Mouse (Mus musculus) WW6 (cell line): ENCODE data around the gene Gm45015.
"Not testable (repeated sequence)": the region's sequence is repeated elsewhere in the genome, so short reads cannot be mapped to it uniquely, and the experiment has no call there.

ENCODE experiments used
- DNase-seq: peaks from one replicate; pipeline ENCODE4 v3.0.0-alpha.2; 2013; ENCODE audit warnings: low read depth, low spot score

The Gm45015 gene

DNA sequence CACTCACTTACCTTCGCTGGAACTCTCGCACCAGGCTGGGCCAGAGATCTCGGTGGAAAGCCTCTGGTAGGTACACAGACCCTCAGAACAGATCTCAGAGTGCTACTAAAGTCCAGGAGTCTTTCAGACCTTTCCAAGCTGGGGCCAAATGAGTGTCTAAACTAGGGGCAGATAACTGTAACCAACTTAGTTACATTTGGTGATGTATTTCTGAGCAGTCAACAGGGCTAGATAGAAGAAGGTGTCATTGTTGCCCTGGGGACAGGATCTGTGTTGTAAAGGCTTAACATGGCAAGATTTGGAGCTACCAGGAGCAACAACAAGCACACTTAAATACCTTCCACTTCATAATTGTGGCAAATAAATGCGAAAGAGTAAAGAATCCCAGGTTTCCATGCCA lies at the start of gene Gm45015:
Gene Gm45015 (minus strand): TSS at position 101 of the 400 bp plus-strand sequence.
- no peak for DNase-seq

DNA sequence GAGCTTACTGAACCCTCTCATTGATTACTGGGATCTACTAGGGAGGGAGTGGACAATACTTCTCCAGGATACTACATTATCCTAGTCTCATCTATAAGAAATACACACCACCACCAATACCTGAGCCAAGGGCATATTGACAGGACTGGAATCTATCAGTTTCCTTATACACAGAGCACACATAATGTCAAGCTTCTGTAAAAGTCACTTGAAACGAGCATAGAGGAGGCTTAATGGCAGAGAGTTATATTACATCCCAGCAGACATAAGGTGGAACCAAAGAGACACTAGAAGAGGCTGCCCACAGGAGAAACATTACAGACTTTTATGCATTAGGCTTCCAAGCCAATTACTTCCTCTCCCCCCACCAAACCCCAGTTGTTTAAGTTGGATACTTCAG lies 48.3 kb upstream of the Gm45015 start:
- DNase-seq: no peak

DNA sequence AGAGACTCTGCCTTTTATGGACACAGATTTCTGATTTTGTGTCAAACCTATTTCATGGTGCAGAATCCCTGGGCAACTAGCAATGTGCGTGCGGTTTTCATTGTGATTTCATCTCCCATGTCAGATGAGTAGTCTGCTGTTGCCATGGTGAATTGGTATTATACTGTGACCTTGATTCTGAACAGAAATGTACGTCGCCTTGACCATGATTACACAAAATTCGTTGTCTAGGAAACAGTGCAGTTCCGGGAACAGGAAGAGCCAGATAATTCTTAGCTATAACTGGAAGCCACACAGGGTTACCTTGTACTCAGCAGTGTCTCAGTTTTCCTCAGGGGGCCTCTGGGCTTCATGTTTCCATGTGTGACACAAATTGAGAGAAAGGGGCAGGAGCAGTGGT lies 47.8 kb upstream of the Gm45015 start:
- DNase-seq: no peak

DNA sequence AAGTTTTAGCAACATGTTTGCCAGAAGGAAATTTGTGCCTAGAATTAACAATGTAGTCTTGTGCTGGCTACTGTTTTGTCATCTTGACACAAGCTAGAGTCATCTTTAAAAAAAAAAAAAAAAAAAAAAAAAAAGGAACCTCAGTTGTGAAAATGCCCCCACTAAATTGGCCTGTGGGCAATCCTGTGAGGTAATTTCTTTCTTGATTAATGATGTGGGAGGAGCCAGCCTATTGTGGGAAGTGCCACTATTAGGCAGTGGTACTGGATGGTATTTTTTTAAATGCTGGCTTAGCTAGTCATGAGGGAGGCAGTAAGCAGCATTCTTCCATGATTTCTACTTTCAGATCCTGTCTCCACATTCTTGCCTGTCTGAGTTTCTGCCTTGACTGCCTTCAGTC lies 26.7 kb upstream of the Gm45015 start:
- no peak for DNase-seq

DNA sequence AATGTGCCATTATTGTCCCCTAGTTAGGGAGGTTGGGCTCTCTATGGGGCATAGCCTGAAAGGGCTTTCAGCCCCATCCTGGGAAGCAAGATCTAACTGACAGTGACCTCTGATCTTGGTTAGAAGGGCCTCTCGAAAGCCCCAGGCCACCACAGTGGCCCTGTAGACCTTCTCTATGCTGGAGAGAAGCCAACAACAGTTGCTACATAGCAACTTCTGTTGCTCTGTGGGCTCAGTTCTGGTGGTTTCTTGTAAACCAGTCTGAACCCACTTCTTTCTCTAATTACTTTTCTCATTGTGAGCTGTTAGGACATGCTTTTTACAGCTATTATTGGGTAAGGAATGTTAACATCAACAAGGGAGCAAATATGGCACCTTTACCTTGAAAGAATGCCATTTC lies 20.1 kb upstream of the Gm45015 start:
- no peak for DNase-seq

DNA sequence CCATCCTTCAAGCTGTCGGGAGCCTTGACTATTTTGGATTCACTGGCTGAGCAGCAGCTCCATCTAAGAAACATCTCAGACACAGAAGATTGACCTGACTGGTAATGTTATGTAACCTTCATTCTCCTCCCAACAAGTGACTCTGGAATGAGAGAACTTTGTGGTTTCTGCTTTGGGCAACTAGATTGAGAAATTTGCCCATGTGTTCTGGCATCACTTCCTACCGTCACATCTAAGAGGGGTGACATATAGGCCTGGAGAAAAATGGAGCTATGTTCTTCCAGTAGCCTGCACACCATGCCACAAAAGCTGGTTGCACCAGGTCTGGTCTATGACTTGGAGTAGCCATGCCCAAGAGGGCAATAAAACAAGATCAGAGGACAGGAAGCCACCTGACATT lies 19.5 kb upstream of the Gm45015 start:
- DNase-seq: no peak

DNA sequence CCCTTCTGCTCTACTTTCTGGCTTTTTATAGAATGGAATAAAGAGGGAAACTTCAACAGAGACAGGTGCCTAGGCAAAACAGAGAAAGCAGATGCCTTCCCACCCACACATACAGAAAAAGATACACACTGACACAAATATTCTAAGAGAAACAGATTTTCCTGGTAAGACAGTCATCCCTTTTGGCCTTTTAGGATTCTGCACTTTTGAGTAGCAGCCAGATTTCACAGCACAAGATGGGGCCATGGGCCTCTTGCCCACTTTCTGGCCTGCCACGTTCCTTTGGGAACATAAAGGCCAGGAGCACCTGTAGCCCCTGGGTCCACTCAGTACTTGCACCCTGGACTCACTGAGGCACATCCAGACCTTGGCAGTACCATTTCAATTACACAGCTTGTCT lies 7.7 kb upstream of the Gm45015 start:
- no peak for DNase-seq

DNA sequence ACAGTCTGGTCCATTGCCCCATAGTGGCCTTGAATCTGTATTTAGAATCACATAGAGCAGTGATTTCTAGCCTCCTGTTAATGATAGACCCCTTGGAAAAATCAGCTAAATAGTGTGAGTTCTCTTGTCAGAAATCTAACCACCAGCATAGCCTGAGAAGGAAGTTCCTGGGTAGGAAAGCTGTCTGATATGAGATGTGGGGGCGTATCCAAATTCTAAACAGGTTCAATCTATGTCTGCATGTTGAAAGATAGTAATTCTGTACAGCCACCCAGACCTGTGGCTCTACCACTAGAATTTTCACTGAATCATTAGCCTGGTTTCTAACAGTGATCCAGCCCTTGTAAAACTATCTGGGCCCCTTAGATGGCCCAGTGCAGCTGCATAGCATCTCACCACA lies 7.2 kb upstream of the Gm45015 start:
- no peak for DNase-seq

DNA sequence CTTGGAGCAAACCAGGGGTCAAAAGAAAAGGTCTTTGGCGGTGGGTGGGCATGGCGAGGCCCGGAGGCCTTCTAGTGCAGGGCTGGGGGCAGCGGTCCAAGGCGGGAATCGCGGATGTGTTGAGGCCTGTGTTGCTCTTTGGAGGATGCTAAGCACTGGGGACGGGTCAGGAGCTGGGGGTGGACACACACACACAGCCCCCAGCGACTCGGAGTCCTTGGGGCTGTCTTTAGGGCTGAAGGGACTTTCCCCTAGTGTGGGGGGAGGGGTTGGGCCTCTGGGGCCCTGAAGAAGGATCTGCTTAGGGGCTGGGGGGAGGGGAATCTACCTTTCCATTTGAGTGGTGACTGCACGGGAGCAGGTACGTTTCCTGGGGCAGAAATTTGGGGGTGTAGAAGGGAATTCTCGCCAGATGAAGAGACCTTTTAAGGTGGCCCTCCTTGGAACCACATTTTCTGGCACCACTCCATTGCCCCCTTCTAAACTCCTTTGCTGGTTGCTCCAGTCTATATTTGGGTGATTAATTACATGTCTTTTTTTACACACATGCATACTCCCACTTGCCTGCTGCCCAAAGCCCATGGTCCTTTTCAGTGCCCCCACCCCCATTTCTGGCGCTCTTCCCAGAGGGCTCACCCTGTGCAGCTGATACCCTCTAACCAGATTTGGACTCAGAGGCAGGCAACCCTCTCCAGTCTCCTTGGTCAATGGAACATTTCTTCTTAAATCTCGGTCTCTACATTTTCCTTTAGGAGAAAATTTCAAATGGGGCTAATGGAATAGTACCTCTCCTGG lies 6.5 kb upstream of the Gm45015 start:
- DNase-seq: no peak

DNA sequence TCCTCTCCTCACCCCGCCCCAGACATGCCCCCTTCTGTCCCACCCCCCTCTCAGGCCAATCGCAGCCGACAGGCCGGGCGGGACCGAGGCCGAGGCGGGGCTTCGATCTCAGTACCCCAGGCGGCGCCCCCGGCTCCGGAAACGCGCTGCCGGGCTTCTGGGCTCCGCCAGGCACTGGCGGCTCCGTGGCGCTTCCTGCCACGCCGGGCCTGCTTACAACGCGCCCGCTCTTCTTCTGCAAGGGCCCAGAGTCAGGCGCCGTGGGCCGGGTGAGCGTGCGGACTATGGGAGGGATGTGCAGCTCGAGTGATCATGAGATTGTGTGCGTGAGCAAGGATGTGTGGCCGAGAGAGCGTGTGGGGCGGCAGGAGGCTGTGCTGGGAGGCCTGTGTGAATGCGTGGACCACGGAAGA lies 5.8 kb upstream of the Gm45015 start, which contains the start of gene Zfp275:
Gene Zfp275 (plus strand): TSS at position 139 of the 413 bp plus-strand sequence.
- peak; percentile 47 for DNase-seq

DNA sequence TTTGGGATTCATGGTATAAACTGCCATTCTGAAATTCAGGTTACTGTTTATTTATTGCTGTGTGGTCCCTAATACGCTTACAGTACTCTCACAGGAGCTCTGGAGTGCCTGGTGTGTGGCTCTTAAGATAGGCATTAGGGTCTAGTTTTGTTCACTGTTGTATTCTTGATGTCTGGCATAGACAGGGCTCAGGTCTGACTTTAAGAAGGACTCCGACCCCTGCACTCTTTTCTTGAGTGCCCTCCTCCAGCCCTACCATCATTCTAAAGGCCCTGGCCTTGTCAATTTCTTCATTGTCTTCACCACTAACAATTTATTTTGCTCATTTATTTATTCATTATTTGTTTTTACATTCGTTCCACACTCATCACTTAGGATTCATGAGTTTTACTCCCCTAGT lies 5.4 kb upstream of the Gm45015 start:
- no peak for DNase-seq

DNA sequence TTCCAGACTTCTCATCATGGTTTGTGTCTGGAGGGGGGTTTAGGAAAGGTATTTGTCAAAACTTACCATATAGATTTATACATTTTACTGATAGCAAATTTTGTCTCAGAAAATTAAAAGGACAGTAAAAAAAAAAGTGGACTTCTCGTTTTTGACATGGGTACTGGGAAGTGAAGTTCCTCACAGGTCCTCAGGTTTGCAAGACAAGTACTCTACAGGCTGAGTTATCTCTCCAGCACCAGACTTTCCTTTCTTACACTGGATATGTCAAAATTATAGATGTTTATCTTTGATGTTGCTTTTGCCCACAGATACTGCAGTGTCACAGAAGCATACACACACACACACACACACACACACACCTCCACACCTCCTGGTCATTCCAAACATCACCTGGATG lies 4.8 kb upstream of the Gm45015 start:
- DNase-seq: no peak

DNA sequence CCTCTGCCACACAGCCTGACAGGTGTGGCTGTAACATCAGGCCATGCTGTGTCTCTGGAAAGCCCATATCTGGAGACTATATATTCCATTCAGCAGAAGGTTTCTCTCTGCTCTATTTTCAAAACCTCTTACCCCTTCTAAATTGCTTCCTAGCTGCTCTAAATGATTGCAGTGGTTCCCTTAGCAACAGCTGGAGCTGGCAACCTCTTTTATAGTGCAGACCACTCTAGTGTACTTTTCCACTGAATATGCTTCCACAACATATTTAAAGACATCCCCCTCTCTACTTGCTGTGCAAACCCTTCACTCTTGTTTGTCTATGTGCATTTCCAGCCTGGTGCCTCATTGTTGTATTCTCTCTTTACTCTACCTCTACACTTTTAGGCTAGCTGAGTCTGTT lies 3.1 kb downstream of the Gm45015 start:
- no peak for DNase-seq

DNA sequence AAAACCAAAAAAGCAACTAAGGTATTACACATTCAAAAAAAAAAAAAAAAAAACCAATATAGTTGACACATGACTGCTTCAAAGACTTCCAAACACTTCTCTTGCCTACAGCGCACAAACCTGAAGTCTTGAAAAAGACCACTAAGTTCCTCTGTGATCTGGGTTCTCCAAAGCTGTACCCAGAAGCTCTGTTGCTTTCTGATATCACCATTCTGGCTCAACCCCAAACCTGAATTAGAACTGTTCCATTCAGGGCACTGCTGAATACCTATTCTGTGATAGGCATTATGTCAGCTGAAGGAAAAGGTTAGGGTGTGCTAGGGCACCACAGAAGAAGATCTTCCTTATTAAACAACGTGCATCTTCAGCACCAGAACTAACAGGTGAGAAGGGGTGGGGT lies 9.4 kb downstream of the Gm45015 start:
- no peak for DNase-seq

DNA sequence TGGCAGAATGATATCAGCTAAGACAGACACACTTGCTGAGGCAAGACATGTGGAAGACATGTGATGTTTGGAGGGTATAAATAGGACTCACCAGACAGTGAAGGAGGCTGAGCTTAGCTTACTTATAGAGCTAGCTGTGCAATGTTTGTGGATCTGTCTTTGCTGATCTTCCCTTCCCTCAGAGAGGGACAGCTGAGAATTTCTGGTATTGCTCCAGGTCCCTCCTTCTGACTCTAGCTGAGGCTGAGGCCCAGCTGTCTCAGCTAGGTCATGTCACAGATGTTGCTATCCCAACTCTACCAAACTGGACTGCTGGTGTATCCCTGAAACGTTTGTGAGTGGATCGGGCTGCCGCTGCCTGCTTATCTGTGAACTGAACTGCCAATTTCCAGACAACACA lies 15.6 kb downstream of the Gm45015 start:
- no peak for DNase-seq

DNA sequence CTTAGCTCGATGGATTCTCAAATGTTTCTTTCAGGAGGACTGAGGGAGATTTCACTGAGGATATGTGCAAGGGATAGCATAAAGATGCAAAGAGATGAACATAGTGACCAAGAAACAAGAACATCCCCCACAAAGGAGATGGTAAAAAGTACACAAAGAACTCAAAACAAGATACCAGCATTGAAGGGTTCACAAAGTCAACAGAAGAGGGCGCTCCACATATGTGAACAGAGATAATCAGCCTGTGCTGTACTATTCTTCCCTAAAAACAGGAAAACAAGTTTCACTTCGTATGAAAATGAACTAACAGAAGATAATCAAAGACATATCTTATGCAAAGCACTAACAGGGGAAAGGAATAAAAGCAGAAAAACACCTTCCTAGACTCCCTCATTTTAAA lies 24.1 kb downstream of the Gm45015 start:
- peak; percentile 0 for DNase-seq

DNA sequence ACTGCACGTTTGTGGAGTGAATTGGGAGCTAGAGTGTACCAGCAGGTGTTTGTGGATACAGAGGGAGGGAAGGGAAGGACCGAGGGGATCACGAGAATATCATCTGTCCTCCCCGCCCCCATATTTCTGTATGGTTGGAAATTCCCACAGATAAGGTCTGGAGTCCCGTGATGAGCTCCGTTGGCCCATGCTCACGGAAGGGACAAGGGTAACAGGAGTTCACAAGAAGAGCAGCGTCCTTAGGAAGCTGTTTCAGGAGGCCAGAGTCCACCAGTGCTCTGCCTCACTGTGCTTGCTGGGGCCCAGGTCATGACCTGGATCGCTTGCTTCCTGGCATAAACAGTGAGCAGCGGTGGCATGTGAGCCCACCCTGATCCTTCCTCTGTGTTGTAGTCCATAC lies 40.9 kb downstream of the Gm45015 start:
- not testable (repeated sequence) for DNase-seq

DNA sequence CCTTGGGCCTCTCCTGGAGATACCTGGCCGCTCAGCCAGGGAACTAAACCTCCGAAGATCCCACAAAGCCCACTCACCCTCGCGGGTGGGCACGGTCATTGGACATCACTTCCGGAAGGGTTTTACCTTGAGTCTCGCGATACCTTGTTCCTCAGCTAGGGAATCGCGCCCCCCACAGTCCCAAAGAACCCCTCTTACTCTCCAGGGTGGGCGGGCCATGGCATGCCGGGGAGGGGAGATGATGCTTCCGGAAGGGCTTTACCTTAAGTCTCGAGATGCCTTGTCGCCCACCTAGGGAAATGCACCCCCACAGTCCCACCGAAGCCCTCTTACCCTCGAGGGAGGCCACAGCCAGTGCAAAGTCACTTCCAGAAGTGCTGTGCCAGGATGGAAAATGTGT lies 43.8 kb downstream of the Gm45015 start, which contains the start of the genes Xlr5a and Xlr5c:
Gene Xlr5a (minus strand): TSS at position 101 of the 400 bp plus-strand sequence.
Gene Xlr5c (minus strand): TSS at position 101 of the 400 bp plus-strand sequence.
- not testable (repeated sequence) for DNase-seq
